Mouse (Mus musculus) erythroblast, embryonic 14.5 days (primary cell): ENCODE measurements around the gene Ppp1r16b. TPM values are rescaled to one million over a fixed set of nuclear protein-coding genes. Genes with fewer than 3 reads are reported as not detected.
"Not testable (repeated sequence)": the region's sequence is repeated elsewhere in the genome, so short reads cannot be mapped to it uniquely, and the experiment has no call there.

ENCODE experiments used
- H3K27me3 ChIP-seq: 2 replicates; pipeline ENCODE4 v1.6.1; 2012; ENCODE audit warnings: inconsistent platforms; ENCODE audit not compliant: control insufficient read depth
- H3K36me3 ChIP-seq: 2 replicates; pipeline ENCODE4 v1.6.1; 2012; ENCODE audit warnings: mild to moderate bottlenecking, inconsistent platforms; ENCODE audit not compliant: control insufficient read depth
- H3K4me1 ChIP-seq: 2 replicates; pipeline ENCODE4 v1.6.1; 2012; ENCODE audit warnings: inconsistent platforms; ENCODE audit not compliant: control insufficient read depth
- H3K4me3 ChIP-seq: replicated peaks from 2 replicates; pipeline ENCODE3; 2012; ENCODE audit warnings: moderate library complexity, mild to moderate bottlenecking, inconsistent platforms
- H3K9me3 ChIP-seq: 2 replicates; pipeline ENCODE4 v1.6.1; 2012; ENCODE audit warnings: low read length, inconsistent platforms, mixed read lengths; ENCODE audit not compliant: control insufficient read depth
- GATA1 ChIP-seq: IDR thresholded peaks from 2 replicates; pipeline ENCODE4 v1.6.1; 2012; ENCODE audit warnings: low read length, inconsistent platforms, mixed read lengths
- TAL1 ChIP-seq: IDR thresholded peaks from 3 replicates; pipeline ENCODE4 v1.6.1; 2012; ENCODE audit warnings: low read length, inconsistent platforms, mixed read lengths
- polyA plus RNA-seq: library from polyadenylated mRNA; stranded (reverse); fragments of >175 nt; gene quantifications from 2 replicates; pipeline ENCODE4 v1.2.3, GENCODE M21; 2012

The Ppp1r16b gene
- polyA plus RNA-seq, 1 experiment: 0.01 TPM

DNA sequence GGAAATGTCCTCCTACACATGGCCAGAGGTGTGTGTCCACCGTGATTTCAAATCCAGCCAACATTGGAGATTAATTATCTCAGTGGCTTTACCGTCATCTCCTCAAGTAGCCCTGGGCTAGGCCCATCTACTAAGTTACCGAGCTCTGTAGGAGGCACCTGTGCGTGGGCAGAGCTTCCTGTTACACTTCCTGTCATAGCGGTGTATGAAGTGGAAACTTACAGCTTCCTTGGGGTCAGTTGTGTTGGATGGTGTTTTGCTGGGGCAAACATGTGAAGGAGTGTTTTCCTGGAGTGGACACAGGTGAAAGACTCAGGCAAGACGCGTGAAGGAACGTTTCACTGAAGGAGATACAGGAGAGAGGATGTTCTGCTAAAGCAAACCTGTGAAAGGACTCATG, 70.1 kb downstream of the Ppp1r16b start:
- H3K36me3 ChIP-seq: no peaks in the 10 kb centered on the region

DNA sequence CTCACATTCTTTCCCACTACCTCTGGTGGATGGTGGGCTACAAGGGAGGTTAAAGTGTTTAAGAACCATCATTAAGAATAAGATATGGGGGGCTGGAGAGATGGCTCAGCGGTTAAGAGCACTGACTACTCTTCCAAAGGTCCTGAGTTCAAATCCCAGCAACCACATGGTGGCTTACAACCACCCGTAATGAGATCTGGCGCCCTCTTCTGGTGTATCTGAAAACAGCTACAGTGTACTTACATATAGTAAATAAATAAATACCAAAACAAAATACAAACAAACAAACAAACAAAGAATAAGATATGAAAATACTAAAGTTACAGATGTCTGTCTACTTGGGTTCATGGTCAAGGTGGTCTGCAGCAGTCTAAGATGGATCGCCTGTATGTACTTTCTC, 71.0 kb downstream of the Ppp1r16b start:
- H3K4me3 ChIP-seq, H3K4me1 ChIP-seq, H3K27me3 ChIP-seq, H3K9me3 ChIP-seq, H3K36me3 ChIP-seq: not testable (repeated sequence)

More for the DNA sequence above, 70.1 kb downstream of the Ppp1r16b start:
- TF ChIP-seq TAL1 (no peak), GATA1 (no peak)
- Histone ChIP-seq H3K9me3 (no peaks in the 10 kb centered on the region), H3K27me3 (no peaks in the 10 kb centered on the region), H3K4me3 (no peak overlapping the region), H3K4me1 (no peaks in the 10 kb centered on the region)

DNA sequence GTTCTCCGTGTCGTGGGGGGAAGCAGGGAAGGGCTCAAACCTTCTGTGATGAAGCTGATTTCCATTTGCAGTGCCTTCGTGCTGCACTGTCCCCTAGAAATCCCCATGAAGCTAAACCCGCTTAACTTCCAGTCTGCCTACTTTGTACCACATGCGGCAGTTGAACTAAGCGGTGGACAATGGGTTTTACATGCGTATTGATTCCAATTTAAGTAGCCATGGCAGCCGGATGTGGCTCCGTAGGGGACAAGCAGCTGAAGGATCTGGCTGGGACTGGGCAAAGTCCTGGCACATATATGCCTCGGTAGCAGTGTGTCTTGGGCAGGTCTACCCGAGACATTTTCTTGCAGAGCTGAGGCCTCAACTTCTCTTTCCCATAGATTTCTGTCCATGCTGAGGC, 73.4 kb downstream of the Ppp1r16b start:
- no peak overlapping the region for H3K4me3 ChIP-seq
- no peaks in the 10 kb centered on the region for H3K4me1 ChIP-seq
- no peaks in the 10 kb centered on the region for H3K9me3 ChIP-seq
- no peaks in the 10 kb centered on the region for H3K27me3 ChIP-seq
- no peaks in the 10 kb centered on the region for H3K36me3 ChIP-seq
- TF ChIP-seq GATA1 (no peak), TAL1 (no peak)

DNA sequence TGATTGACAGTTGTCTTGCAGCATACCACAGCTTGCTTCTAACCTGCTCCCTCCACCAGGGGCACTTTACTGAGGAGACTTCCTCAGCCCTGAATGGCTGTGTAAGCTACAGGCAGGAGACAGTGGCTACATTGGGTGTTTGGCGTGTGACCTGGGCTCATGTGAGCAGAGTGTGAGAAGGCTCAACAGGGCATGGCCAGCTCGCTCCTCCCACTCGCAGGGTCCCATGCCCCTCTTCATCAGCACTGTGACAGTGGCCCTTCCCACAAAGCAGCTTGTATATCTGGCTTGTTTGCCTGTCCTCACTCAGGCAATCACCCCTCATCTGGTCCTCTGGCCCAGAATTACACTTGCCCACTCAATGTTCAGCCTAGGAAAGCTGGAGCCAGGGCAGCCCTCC, 73.9 kb downstream of the Ppp1r16b start:
- H3K9me3 ChIP-seq: no peaks in the 10 kb centered on the region
- no peaks in the 10 kb centered on the region for H3K4me1 ChIP-seq
- no peak overlapping the region for H3K4me3 ChIP-seq
- H3K36me3 ChIP-seq: no peaks in the 10 kb centered on the region
- H3K27me3 ChIP-seq: no peaks in the 10 kb centered on the region
- TF ChIP-seq TAL1: no peak
- TF ChIP-seq GATA1: no peak

DNA sequence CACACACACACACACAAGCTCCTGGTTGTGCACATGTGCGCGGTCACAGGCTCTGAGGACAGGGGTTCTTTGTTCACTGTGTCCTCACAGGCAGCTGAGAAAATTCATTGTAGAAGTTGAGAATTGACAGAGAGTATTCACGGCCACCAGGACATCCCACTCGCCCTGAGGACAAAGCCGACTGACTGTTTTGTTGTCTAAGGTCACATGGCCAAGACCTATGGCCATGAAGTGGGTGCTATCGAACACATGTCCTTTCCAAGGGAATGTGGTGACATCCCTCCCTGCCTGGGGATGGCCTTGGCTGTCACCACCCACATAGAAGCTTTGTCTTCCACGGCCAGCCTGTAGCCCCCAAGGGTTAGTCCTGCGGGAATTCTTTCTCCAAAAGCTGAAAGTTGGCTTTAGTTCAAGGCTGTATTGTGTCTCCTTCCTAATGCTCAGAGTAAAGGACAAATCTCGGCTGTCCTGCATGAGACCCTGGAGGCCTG, 75.9 kb downstream of the Ppp1r16b start:
- no peaks in the 10 kb centered on the region for H3K27me3 ChIP-seq
- H3K4me1 ChIP-seq: no peaks in the 10 kb centered on the region
- H3K9me3 ChIP-seq: no peaks in the 10 kb centered on the region
- TF ChIP-seq TAL1 (no peak), GATA1 (no peak)
- H3K4me3 ChIP-seq: no peak overlapping the region
- no peaks in the 10 kb centered on the region for H3K36me3 ChIP-seq

DNA sequence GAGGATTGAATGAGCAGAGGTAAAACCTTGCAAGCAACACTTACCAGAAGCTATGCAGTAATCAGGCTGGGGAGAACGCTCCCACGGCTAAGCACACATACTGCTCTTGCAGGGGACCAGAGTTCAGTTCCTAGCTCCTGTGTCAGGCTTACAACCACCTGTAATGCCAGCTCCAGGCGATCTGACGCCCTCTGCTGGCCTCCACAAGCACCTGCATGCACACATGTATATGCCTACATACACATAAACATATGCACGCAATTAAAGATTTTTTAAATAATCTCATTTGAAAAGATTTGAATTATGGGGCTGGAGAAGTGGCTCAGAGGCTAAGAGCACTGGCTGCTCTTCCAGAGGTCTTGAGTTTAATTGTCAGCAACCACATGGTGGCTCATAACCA, 77.2 kb downstream of the Ppp1r16b start:
- Histone ChIP-seq H3K9me3 (no peaks in the 10 kb centered on the region), H3K36me3 (no peaks in the 10 kb centered on the region), H3K27me3 (no peaks in the 10 kb centered on the region), H3K4me3 (no peak overlapping the region), H3K4me1 (no peaks in the 10 kb centered on the region)
- TF ChIP-seq GATA1 (no peak), TAL1 (no peak)

DNA sequence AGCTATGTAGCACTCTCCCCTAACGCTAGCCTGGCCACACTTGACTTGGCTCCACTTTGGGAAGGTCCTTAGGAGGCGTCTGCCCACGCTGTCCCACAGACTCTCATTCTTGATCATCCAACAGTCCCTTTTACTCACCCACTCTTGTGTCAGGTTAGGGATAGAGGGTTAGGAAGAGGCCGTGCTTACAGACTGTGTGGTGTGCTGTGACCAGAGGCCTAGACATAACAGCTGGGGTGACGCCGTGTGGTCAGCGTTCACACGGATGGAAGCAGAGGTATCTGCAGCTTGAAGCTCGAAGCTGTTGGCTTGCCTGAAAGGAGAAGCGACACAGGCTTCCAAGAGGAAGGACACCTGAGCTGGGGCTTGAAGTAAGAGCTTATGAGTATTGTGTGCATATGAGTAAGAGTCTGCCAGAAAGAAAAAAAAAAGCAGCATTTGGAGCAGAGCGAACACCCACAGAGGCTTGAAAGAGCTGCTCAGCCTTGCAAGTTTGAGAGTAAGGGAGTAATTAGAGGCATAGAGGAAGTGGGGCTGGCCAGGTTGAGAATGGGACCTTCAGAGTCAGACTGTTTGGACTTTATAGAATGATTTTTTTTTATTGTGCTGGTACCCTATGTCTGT, 78.4 kb downstream of the Ppp1r16b start:
- Histone ChIP-seq H3K4me1 (no peaks in the 10 kb centered on the region), H3K9me3 (no peaks in the 10 kb centered on the region), H3K36me3 (no peaks in the 10 kb centered on the region), H3K4me3 (no peak overlapping the region), H3K27me3 (no peaks in the 10 kb centered on the region)
- no peak for TF ChIP-seq GATA1
- TF ChIP-seq TAL1: no peak

DNA sequence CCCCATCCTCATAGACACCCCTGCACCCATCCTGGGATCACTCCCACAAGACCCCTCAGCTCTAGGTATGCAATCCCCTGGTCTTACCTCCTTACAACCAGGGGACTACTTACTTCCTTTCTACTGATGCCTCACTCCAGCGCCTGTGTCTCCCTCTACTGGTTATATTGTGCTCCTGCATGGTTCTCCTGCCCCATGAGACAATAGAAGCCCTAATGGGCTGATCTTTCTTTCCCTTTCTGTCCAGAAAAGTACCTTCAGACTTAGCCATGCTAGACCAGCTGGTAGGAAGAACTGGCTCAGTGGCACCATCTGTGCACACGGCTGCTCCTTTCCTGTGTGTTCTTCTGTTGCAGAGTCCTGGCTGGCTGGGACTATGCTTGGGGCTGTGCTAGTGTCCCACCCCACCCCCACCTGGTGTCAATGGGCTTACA, 79.9 kb downstream of the Ppp1r16b start:
- no peak overlapping the region for H3K4me3 ChIP-seq
- H3K4me1 ChIP-seq: no peaks in the 10 kb centered on the region
- H3K27me3 ChIP-seq: no peaks in the 10 kb centered on the region
- H3K9me3 ChIP-seq: no peaks in the 10 kb centered on the region
- H3K36me3 ChIP-seq: no peaks in the 10 kb centered on the region
- no peak for TF ChIP-seq GATA1
- TF ChIP-seq TAL1: no peak

DNA sequence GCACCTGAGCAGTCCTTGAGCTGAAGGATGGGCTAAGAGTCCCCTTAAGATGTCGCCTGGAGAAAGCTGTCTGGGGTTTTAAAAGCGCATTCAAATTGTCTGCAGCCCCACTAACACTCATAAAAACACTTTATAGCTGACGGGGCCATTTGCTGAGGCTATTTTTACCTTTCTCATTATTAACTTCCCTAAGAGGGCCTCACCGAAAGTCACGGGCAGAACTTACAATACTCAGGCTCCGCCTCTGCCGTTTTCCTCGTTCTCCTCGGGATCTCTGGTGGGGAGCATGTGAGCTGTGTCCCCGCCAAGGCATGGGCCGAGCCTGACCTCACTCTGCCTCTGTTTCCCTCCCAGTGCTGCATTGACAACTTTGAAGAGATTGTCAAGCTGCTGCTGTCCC, 81.0 kb downstream of the Ppp1r16b start:
- H3K9me3 ChIP-seq: no peaks in the 10 kb centered on the region
- no peaks in the 10 kb centered on the region for H3K27me3 ChIP-seq
- no peaks in the 10 kb centered on the region for H3K4me1 ChIP-seq
- TF ChIP-seq GATA1 (no peak), TAL1 (no peak)
- H3K4me3 ChIP-seq: no peak overlapping the region
- no peaks in the 10 kb centered on the region for H3K36me3 ChIP-seq

DNA sequence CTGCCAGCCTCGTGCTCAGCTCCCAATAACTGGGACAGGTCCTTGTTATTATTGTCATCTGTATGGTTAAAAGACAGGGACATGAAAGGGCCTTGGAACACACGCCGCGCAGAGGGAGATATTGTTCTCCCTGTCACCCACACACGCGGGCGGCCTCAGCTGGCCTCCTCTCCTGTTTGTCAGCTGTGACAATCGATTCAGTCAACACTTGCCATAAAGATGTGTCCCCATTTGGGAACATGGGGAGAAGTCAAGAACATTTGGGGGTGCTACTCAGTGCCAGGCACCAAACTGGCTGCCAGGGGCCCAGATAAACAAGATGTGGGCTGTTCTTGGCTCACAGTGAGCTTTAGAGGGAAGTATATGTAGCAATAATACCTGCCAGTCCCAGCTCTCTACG, 84.2 kb downstream of the Ppp1r16b start:
- H3K27me3 ChIP-seq: no peaks in the 10 kb centered on the region
- H3K4me3 ChIP-seq: no peak overlapping the region
- no peaks in the 10 kb centered on the region for H3K9me3 ChIP-seq
- TF ChIP-seq GATA1 (no peak), TAL1 (no peak)
- H3K36me3 ChIP-seq: no peaks in the 10 kb centered on the region
- H3K4me1 ChIP-seq: no peaks in the 10 kb centered on the region
